Mouse (Mus musculus) testis, postnatal 14 days (tissue): ENCODE measurements at regions not wholly inside any gene's neighbourhood (a gene's known extent, or its start where the extent isn't known, plus 50 kb on each side); places are given as distances from the start of the nearest gene placed in this dataset.
"Not testable (repeated sequence)": the region's sequence is repeated elsewhere in the genome, so short reads cannot be mapped to it uniquely, and the experiment has no call there.

Experiments used
- DNase-seq: peaks from one replicate; pipeline ENCODE4 v3.0.0; 2021; ENCODE audit warnings: low spot score

DNA sequence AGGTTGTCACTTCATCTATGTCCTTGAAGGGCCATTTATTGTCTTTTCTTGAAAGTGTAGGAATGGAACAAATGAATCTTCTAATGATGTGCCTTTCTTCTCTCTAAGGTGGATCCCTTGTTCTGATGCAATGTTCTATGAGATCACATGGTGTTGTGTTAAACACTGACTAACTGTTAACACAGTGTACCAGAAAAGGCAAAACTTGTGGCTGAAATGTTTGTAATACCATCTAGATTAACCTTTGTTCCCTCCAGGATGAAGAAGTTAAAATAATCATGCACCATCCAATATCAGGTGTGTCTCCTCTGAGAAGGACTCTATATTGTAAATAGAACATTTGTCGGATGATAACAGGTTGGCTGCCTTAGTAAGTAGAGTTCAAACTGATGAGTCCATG, 849.1 kb downstream of the Gm9195 start:
- no peak for DNase-seq

DNA sequence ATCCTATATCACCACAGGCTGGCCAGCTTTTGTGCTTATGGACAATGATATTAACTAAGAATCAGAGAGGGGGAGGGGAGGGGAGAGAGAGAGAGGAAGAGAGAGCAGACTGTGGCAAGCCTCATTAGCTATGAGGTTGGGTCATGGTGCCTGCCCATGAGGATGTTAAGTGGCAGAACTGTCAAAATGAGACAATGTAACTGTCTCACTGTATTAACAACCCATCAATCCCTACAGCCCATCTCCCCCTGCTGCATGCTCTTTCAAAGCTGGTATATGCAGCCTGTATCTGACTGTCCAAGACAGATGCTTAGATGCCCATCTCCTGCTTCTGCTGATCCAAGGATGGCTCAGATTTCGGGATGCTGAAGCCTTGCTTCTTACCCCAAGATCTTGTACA, 852.6 kb downstream of the Gm9195 start:
- no peak for DNase-seq

DNA sequence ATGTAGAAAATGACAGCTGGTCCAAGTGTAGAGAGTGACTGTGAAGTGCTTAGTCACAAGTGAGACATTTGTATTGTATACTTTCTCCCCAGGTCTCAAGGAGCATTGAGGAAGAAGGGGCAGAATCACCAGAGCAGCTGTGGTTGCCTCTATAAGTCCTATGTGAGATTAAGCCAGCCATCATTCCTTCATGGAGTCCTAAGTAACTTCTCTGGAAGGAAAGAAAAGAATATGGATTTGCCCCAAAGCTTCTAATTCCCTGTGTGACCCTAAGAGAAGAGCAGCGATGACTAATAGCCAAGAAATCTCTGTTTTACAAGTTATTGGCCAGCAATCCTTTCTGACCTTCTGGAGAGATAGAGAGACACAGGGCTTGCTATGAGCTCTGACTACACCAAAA, 856.5 kb downstream of the Gm9195 start:
- DNase-seq, result no peak

DNA sequence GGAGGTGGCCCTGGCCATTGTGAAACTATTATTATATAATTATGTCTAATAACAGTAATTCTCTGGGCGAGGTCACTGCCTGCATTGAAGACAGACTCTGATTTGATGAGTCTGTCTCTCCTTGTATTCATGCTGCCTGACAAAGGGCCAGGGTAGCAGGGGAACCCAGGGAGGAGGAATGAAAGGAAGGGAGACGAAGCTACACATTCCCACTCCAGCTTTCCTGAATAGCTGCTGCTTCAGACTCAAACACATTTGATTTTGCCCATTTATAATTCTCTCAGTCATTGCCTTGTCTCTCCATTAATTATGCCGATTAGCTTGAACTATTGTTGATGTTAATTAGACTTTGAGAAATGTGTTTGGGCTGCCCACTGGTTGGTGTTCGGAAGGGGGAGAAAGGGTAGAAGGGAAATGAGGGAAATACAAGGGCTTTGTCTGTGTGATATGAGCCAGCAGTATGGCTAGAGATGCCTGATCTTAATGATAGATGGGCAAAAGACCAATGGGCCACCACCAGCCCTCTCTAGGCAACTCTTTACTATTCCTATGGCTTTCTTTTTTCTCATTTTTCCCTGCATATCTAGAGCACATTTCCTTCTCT, 881.8 kb downstream of the Gm9195 start:
- no peak for DNase-seq

DNA sequence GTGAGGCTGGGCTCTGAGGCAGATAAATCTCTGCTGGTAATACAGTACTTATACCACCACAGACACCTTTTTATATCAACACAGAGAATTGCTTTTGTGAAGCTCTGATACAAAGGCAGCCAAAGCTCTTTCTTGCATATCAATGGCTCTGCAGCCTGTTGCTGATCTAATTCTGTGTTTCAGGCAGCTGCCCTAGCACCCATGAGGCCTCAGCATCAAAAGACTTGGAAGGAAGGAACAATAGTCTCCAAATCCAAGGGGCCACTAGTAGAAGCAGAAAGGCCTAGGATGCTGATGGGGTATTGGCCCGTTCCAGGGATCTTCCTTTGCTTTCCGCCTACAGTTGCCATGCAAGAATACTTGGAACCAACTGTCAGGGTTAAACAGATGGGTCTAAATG, 887.9 kb downstream of the Gm9195 start:
- DNase-seq, result no peak

DNA sequence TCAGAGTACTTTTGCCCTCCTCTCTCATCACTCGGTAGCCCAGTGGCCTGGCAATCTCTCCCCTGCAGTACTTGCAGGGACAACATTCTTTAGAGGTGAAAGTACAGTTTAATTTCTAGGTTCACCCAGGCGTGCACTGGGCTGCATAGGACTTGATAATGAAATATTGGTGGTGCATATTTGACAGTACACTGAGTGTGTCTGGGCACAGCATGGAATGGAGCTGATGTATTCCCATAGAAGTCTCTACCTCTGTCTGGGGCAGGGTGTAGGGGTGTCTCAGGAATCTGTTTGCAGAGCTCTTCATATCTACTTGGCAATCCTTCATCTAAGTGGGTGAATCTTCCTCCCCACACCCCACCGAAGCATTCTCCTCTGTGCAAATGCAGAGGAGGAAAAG, 893.8 kb downstream of the Gm9195 start:
- DNase-seq, result no peak

DNA sequence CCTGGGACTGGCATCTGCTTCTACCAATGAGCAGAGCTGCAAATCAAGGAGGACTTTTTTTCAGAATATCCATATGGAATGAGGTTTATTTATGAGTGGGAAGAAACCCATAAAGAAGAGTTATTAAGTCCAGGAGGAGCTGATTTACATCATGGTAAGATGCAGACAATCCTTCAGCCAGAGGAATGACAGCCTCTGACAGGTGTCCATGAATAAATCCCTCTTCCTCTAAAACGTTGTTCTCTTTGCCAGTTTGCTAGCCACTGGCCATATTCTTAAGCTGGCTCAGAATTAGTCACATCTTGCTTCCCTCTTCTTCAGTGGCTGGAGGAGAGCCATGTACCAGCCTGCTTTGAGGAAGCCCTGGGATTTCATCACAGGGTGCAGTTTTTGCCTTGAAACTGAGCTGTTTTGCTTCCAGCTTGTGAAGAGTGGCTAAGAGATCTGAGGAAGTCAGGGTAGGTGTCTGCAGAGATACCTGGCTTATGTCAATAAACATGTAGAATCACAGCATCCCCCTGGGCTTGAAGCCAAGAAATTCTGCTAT, 902.9 kb downstream of the Gm9195 start:
- DNase-seq, result no peak

DNA sequence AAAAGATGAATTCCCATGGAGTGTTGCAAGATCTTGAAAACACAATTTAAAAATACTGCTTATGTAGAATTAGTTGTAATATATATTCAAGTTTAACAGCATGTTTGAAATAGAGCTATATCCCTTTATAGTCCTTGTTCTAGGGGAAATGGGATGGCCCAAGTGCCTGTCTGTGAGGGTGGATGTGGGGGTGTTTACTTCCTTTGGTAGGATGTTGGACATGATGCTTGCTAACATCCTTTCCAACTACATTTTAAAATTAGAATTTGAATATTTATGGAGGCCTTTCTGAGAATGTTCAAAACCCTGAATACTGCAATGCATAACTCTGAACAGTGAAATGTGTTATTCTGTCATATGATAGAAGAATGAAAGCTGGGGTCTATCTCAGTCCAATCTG, 903.6 kb downstream of the Gm9195 start:
- DNase-seq, result no peak

DNA sequence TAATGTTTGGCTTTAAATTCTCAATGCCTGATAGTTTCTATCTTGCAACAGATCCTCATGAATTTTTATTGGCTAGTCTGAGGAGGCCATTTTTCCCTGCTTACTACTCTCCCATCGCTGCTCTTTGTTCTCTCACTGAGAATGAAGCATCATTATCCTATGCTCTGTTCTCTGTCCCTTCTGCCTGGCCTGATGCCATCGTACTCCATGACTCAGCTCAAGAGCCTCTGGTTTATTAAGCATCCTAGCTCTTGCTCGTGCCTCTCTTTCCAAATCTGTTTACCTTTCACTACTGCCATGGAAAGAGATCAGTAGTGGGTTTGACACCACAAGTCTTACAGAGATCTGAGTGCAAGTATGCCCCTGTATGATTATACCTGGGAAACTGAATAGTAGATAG, 926.8 kb downstream of the Gm9195 start:
- no peak for DNase-seq

DNA sequence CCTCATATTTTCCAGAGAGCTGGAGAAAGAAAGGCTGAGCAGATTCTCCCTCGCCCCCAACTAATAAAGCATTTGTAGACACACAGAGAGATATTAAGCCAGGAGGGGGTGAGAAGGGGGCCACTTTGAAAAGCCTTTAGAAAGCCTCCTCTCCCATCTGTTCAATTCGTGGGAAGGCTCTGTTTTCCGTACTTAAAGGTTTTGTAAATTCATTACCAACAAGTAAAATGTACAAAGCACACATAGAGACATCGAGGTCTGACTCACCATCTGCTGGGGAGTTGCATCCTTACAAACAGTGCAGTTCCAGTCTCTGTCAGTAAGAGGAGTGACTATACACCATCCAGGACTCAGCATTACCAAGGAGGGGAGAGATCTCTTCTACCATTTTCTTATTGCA, 929.7 kb downstream of the Gm9195 start:
- DNase-seq, result no peak

DNA sequence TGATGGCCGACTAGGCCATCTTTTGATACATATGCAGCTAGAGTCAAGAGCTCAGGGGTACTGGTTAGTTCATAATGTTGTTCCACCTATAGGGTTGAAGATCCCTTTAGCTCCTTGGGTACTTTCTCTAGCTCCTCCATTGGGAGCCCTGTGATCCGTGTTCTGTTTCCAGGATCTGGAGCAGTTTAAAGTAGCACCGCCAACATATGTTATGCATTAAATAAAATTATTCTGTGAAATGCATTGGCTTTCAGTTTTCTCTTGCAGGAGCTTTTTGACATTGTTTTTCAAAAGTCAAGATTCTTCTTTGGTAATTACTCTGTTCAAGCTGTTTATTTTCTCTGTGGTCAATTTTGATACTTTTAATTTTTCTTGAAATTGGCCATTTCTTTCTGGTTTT, 937.3 kb downstream of the Gm9195 start:
- DNase-seq, result not testable (repeated sequence)

DNA sequence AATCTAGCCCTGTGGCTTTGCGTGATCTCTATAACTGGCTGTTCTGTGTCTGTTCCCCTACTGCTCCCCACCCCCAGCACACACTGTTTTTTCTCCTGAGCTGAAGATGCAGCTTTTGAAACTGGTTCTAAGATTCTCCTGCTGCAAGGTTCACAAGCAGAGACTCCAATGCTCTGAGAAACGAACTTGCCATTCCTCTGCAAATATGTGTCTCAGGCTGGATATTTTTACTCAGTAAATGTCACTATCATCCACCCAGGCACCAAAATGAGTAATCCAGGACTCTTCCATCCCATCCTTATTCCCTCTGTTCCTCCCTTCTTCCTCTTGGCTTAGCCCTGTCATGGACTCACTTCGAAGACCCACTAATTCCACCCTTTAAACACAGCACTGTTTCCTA, 943.9 kb upstream of the Fam160b2 start:
- no peak for DNase-seq

DNA sequence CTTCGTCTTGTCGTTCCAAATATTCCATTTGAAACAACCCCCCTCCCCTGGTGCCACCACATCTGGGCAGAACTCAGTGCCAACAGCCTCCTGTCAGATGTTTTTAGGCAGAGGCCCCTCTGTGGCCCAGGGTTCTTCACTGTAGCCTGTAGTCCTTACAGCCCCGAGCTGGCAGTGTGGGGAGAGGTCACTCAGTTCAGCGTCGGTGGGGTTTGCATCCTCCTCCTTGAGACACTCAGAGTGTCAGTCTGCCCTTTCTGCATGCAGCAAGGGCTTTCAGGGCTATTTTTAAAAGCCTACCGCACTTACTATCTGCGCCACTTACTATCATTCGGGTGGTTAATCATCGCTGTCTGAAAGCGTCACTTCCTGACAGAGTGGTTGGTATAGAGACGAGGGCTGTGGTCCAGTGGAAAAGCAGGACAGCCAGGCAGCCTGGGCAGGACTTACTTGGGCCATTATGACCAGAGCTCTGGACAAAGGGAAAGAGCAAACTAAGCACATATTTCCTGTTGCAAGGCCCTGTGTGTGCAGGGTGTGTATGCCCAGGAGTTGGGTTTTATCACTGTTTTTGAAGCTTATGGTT, 932.5 kb upstream of the Fam160b2 start:
- no peak for DNase-seq

DNA sequence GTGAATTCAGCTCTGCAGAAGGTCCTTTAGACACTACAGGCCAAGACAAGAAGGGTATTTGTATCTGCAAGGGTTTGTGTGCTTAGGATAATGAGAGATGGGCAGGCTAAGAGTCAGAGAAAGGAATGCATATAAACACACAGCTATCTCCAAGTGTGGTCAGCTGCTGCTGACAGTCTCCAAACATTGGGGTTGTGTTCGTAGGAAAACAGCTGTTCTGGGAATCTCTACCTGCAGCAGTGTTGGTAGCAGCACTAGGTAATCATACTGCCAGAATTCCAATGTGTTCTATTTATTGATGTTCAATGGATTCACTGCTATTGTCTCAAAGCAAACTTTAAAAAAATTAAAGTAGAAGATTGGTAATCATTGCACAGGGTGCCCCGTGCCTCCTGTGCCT, 931.7 kb upstream of the Fam160b2 start:
- DNase-seq, result no peak

DNA sequence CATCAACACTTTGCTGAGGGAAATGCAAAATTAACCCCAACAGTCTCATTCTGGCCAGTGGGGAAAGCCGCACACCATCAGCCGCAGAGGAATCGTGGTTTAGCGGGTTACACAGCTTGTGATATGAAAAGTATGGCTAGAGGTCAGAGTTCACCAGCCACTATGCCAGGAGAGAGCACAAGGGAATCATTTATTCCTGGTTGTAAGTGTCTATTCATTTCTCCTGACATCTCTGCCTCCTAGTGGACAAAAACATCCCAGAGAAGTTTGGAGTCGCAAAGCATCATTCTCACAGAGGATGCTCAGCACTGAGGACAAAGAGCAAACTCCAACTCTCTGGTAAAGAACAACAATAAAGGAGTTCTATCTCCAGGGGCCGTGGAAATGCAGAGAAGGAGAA, 930.8 kb upstream of the Fam160b2 start:
- no peak for DNase-seq

DNA sequence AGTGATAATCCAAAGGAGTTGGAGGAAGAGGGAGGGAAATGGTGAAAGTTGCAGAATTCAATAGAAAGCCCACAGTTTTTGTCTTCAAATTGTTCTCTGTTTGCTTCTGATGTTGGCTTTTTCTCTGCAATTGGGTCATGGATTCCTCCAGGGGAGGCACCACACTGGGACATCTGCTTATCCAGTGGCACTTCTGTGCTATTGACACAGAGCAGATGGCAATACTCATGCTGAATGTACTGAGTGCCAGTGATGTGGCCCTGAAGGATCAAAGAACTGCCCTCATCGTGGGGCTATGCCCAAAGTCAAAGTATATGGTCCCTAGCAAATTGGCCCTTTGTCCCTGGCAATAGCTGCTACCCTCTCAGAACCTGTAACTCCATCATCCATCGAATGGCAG, 918.9 kb upstream of the Fam160b2 start:
- DNase-seq, result no peak

DNA sequence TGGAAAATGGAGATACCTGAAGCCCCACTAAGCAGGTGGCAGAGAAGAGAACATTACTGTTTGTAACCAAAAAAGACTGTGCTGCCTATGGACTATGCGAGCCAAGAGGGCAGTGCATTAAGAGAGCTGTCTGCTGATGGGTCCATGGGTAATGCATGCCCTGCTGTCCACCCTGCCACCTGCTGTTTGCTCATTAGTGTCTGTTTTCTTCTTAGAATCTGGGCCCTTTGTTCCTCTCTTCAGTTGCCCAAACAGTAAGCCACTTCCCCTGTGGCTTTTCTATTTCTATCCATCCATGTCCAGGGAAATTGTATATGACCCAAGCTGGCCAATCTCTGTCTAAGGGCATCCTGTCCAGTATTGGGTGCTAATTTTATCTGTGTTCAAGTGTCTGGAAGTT, 901.2 kb upstream of the Fam160b2 start:
- no peak for DNase-seq

DNA sequence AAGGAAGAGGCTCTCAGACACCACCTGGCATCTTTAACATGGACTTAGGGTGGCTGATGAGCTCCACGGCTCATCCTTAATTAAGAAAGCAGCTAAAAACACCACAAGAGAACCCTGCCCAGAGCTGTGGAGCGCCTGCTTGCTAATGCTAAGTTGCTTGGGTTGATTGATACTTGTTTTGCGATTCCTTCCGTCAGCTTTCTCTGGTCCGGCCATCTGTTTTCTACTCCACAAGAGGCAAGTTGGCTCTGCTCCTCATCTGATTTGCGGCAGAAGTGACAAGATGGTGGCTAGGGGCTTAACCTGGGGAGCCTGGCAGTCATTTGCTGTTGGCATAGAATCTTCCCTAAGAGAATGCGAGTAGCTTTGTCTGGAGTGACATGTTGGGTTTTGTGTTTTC, 891.6 kb upstream of the Fam160b2 start:
- no peak for DNase-seq

DNA sequence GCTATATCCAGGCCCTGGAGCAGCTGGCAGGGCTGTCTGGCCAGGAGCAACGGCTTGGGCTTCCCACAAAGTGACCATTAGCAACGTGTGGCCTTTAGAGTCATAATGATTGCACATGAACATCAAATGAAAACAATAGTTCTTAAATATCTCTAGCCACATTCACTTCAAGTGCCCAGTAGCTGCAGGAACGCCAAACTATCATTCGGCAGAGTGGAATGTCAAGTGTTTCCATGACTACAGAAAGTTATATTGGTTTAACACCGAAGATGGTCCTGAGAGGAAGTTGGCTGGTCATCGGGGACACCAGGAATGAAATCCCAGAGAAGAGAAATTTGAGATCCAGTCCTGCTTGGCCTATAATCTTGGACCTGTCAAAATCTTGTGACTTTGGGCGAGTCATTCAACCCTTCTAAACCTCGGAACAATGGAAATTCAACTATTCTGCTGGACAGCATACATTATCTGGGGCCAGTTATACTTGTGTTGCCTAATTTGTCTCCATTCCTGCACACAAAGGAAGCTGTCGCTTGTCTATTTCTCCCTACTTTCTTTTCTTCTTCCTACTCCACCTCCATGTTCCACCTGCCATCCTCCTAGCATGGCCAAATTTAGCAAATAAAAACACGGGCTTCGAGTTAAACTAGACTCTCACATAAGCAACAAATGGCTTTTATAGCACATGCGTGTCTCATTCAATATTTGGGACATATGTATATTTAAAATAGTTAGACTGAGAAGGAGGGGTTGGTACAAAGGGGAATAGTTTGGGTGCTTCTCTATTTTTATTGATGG, 886.7 kb upstream of the Fam160b2 start:
- DNase-seq, result no peak

DNA sequence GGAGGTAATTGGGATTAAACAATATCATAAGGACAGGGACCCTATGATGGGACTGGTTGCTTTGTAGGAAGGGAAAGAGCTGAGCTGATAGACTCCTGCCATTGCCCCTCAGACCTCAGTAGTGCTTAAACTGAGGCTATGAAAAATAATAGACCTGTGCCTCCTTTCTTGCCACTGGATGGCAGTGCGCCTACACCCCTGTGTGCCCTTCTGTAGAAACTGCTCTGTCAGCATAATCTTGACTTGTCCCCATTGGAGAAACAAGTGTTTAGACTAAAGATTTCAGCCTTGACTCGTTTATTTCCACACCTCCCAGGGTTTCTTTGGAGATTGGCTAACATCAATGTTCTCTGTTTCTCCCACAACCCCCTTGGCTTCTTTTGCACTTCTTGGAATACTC, 876.0 kb upstream of the Fam160b2 start:
- DNase-seq, result no peak

DNA sequence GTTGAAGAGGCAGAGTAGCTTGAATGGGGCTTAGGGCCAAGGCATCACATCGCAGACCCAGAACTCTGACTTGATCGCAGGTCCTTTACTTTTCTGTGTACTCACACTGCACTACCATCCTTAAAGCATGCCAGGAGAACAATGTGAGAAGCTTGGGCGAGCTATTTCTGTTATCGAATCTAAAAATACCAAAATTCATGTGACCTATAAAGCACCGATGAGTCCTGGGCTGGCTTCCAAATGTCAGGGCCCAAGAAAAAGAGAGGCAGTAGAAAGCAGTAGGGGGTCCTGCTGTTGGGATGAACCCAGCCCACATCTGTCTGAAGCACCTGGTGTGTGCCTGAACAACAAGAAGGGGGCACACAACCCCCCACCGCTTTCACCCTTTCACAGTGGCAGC, 874.3 kb upstream of the Fam160b2 start:
- no peak for DNase-seq

DNA sequence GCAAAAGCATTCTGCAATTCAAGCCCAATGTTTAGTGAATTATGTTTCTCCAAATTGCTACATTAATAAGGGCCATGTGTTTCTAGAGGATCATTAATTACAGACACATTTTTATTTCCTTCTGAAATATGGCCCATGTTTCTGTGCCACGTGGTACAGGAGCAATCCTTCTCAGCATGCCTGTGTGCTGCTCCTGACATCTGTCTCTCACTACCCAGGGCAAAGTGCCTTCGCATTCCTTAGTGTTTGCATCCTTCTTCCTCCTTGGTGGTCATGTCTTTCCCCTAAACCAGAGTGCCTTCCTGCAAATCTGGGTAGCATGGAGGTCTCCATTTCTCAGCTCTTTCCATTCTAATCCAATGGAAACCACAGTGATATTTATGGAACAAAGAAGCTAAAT, 832.7 kb upstream of the Fam160b2 start:
- no peak for DNase-seq
